21 mouse cellular contexts compared by ENCODE assay signal in genomic region chr5:45564054-45564453, GRCm38 (mm10). TPM values are rescaled to one million over a fixed set of nuclear protein-coding genes. Genes with fewer than 3 reads are reported as not detected.
DNase-seq lines count a peak whose midpoint lies in the region; ATAC-seq and TF ChIP-seq lines count a peak whose summit lies in the region.
"Had no signal": no experiment of that assay in that cellular context is flagged by ENCODE, and none has a peak within 500 bp of the region (broad histone marks: within the 10 kb centered on the region; RNA-seq: fewer than 3 reads in every experiment).

No protein-coding gene starts in this region.

- no peak for TF ChIP-seq EP300 in stomach, postnatal 0 days (optimal IDR thresholded peaks at IDR 0.05)

- no peaks in the 10 kb centered on the region for H3K4me1 ChIP-seq in kidney, embryonic 14.5 days (ENCODE audit: control insufficient read depth, insufficient read depth, low read length)
- no peaks in the 10 kb centered on the region for H3K4me1 ChIP-seq in stomach, embryonic 14.5 days (ENCODE audit: control insufficient read depth, insufficient read depth, low read length)
- H3K4me1 ChIP-seq in stomach, postnatal 0 days (replicated peaks; ENCODE audit: control insufficient read depth, insufficient read depth), result no peaks in the 10 kb centered on the region
- no peaks in the 10 kb centered on the region for H3K4me1 ChIP-seq in kidney, embryonic 16.5 days (ENCODE audit: insufficient read depth, low read length)
- H3K4me1 ChIP-seq in stomach, embryonic 16.5 days (ENCODE audit: control insufficient read depth, insufficient read depth, low read length), result no peaks in the 10 kb centered on the region
- H3K4me1 ChIP-seq: embryonic facial prominence, embryonic 10.5 days; forebrain, embryonic 15.5 days; heart, embryonic 15.5 days; hindbrain, embryonic 10.5 days; midbrain, embryonic 12.5 days had no signal

- no peak overlapping the region for H3K27ac ChIP-seq in kidney, embryonic 14.5 days (ENCODE audit: low read depth, low read length)
- no peak overlapping the region for H3K27ac ChIP-seq in stomach, embryonic 14.5 days (ENCODE audit: low read length)
- H3K27ac ChIP-seq in stomach, postnatal 0 days (replicated peaks), result no peak overlapping the region
- peak overlapping the region; percentile 17; the same call in 1 of the 2 replicates for H3K27ac ChIP-seq in kidney, embryonic 16.5 days (ENCODE audit: low read length)
- no peak overlapping the region for H3K27ac ChIP-seq in stomach, embryonic 16.5 days (ENCODE audit: low read length)
- H3K27ac ChIP-seq: embryonic facial prominence, embryonic 10.5 days; forebrain, embryonic 15.5 days; heart, adult 2 months; heart, embryonic 15.5 days; hindbrain, embryonic 10.5 days; midbrain, embryonic 12.5 days had no signal

- TF ChIP-seq CTCF in stomach, postnatal 0 days (IDR thresholded peaks at IDR 0.05; ENCODE audit: low read depth), result no peak

- H3K9ac ChIP-seq in kidney, embryonic 14.5 days (ENCODE audit: low read depth, low read length), result no peak overlapping the region
- H3K9ac ChIP-seq in stomach, embryonic 14.5 days (replicated peaks; ENCODE audit: low read depth, low read length), result no peak overlapping the region
- no peak overlapping the region for H3K9ac ChIP-seq in stomach, postnatal 0 days (ENCODE audit: low read length)
- no peak overlapping the region for H3K9ac ChIP-seq in kidney, embryonic 16.5 days (replicated peaks; ENCODE audit: low read length)
- no peak overlapping the region for H3K9ac ChIP-seq in stomach, embryonic 16.5 days (ENCODE audit: low read length)
- H3K9ac ChIP-seq: forebrain, embryonic 15.5 days; heart, embryonic 15.5 days; midbrain, embryonic 12.5 days had no signal

- DNase-seq in kidney, adult 11 months, result peak; percentile 21
- DNase-seq in stomach, postnatal 0 days (ENCODE audit: low spot score), result no peak
- DNase-seq: cerebellum, adult 18-20 months; cerebellum, postnatal 36 days; gastrocnemius, postnatal 10 days; heart, adult 2 months; lung, adult 18-20 months; thymus, adult 18-20 months had no signal

- no peak overlapping the region for H3K4me2 ChIP-seq in kidney, embryonic 14.5 days (replicated peaks; ENCODE audit: low read depth, low read length)
- H3K4me2 ChIP-seq in stomach, embryonic 14.5 days (replicated peaks; ENCODE audit: low read depth, low read length), result no peak overlapping the region
- H3K4me2 ChIP-seq in stomach, postnatal 0 days (replicated peaks; ENCODE audit: low read depth), result no peak overlapping the region
- no peak overlapping the region for H3K4me2 ChIP-seq in kidney, embryonic 16.5 days (replicated peaks; ENCODE audit: low read depth, low read length)
- H3K4me2 ChIP-seq in stomach, embryonic 16.5 days (ENCODE audit: low read depth, low read length), result no peak overlapping the region
- H3K4me2 ChIP-seq: forebrain, embryonic 15.5 days; heart, embryonic 15.5 days; midbrain, embryonic 12.5 days had no signal

- H3K9me3 ChIP-seq in kidney, embryonic 14.5 days (ENCODE audit: control insufficient read depth, low read length), result no peaks in the 10 kb centered on the region
- no peaks in the 10 kb centered on the region for H3K9me3 ChIP-seq in stomach, embryonic 14.5 days (ENCODE audit: control insufficient read depth, low read depth, low read length)
- no peaks in the 10 kb centered on the region for H3K9me3 ChIP-seq in stomach, postnatal 0 days (ENCODE audit: control insufficient read depth, low read length)
- no peaks in the 10 kb centered on the region for H3K9me3 ChIP-seq in kidney, embryonic 16.5 days (ENCODE audit: low read length)
- H3K9me3 ChIP-seq in stomach, embryonic 16.5 days (replicated peaks; ENCODE audit: control insufficient read depth, low read length), result no peaks in the 10 kb centered on the region
- H3K9me3 ChIP-seq: embryonic facial prominence, embryonic 10.5 days; forebrain, embryonic 15.5 days; heart, embryonic 15.5 days; hindbrain, embryonic 10.5 days; midbrain, embryonic 12.5 days had no signal

- 45% methylated on average over 6 of the region's 6 CpGs for WGBS in kidney, embryonic 14.5 days
- WGBS in stomach, embryonic 14.5 days, result 36% methylated on average over 6 of the region's 6 CpGs
- WGBS in stomach, postnatal 0 days, result 33% methylated on average over 6 of the region's 6 CpGs
- WGBS in kidney, embryonic 16.5 days, result 40% methylated on average over 6 of the region's 6 CpGs
- 29% methylated on average over 6 of the region's 6 CpGs for WGBS in stomach, embryonic 16.5 days

- H3K4me3 ChIP-seq in kidney, embryonic 14.5 days (ENCODE audit: low read length), result no peak overlapping the region
- H3K4me3 ChIP-seq in stomach, embryonic 14.5 days (ENCODE audit: low read depth, low read length), result no peak overlapping the region
- no peak overlapping the region for H3K4me3 ChIP-seq in stomach, postnatal 0 days (ENCODE audit: low read depth, low read length)
- H3K4me3 ChIP-seq in kidney, embryonic 16.5 days (ENCODE audit: low read length), result no peak overlapping the region
- H3K4me3 ChIP-seq in stomach, embryonic 16.5 days (replicated peaks; ENCODE audit: low read length), result no peak overlapping the region
- H3K4me3 ChIP-seq: embryonic facial prominence, embryonic 10.5 days; forebrain, embryonic 15.5 days; heart, adult 2 months; heart, embryonic 15.5 days; hindbrain, embryonic 10.5 days; midbrain, embryonic 12.5 days had no signal

- H3K27me3 ChIP-seq in kidney, embryonic 14.5 days (ENCODE audit: control insufficient read depth, insufficient read depth, low read length), result no peaks in the 10 kb centered on the region
- H3K27me3 ChIP-seq in stomach, embryonic 14.5 days (ENCODE audit: control insufficient read depth, insufficient read depth, low read length), result no peaks in the 10 kb centered on the region
- H3K27me3 ChIP-seq in stomach, postnatal 0 days (ENCODE audit: control insufficient read depth, insufficient read depth, low read length), result no peaks in the 10 kb centered on the region
- no peaks in the 10 kb centered on the region for H3K27me3 ChIP-seq in kidney, embryonic 16.5 days (ENCODE audit: insufficient read depth, low read length)
- no peaks in the 10 kb centered on the region for H3K27me3 ChIP-seq in stomach, embryonic 16.5 days (ENCODE audit: control insufficient read depth, insufficient read depth, low read length)
- H3K27me3 ChIP-seq: forebrain, embryonic 15.5 days; heart, embryonic 15.5 days; midbrain, embryonic 12.5 days had no signal

- no peaks in the 10 kb centered on the region for H3K36me3 ChIP-seq in kidney, embryonic 14.5 days (ENCODE audit: control insufficient read depth, insufficient read depth, low read length)
- no peaks in the 10 kb centered on the region for H3K36me3 ChIP-seq in stomach, embryonic 14.5 days (ENCODE audit: control insufficient read depth, insufficient read depth, low read length)
- H3K36me3 ChIP-seq in stomach, postnatal 0 days (ENCODE audit: control insufficient read depth, insufficient read depth, low read length), result no peaks in the 10 kb centered on the region
- H3K36me3 ChIP-seq in kidney, embryonic 16.5 days (ENCODE audit: insufficient read depth, low read length), result no peaks in the 10 kb centered on the region
- H3K36me3 ChIP-seq in stomach, embryonic 16.5 days (ENCODE audit: control insufficient read depth, insufficient read depth, low read length), result no peaks in the 10 kb centered on the region
- H3K36me3 ChIP-seq: embryonic facial prominence, embryonic 10.5 days; forebrain, embryonic 15.5 days; heart, embryonic 15.5 days; hindbrain, embryonic 10.5 days; midbrain, embryonic 12.5 days had no signal

- ATAC-seq in kidney, embryonic 14.5 days (ENCODE audit: low FRiP score, low TSS enrichment), result no peak
- peak; percentile 53; the same call in 1 of the 2 replicates for ATAC-seq in stomach, embryonic 14.5 days (ENCODE audit: insufficient number of reproducible peaks, insufficient read depth, low FRiP score, low read depth)
- ATAC-seq in stomach, postnatal 0 days (ENCODE audit: low FRiP score, low TSS enrichment), result no peak
- ATAC-seq in kidney, embryonic 16.5 days (ENCODE audit: low FRiP score, low TSS enrichment), result peak; percentile 57
- ATAC-seq in stomach, embryonic 16.5 days (ENCODE audit: insufficient read depth, low FRiP score), result peak; percentile 69; the same call in 1 of the 2 replicates
- no peak for ATAC-seq in erythroid progenitor cell, adult 5-6 weeks (replicated peaks; ENCODE audit: low FRiP score, poor library complexity, severe bottlenecking)
- ATAC-seq: activated CD4-positive, CD25-positive, alpha-beta regulatory T cell, adult 4 months; forebrain, embryonic 15.5 days; inflammation-experienced regulatory T-cells, adult 6 months; Patski had no signal

RNA-seq across cellular contexts. Expression of gene Med28, which starts 44.0 kb away (rescaled TPM):
- polyA plus RNA-seq in kidney, embryonic 14.5 days (2014; fragmentation: Nextera tagmentation; extraction: Ambion mirVana), result 265 and 309 TPM in 2 replicates
- 218 and 247 TPM in 2 replicates for polyA plus RNA-seq in stomach, embryonic 14.5 days (2014; fragmentation: Nextera tagmentation; extraction: Ambion mirVana)
- 160 and 169 TPM in 2 replicates for polyA plus RNA-seq in stomach, postnatal 0 days (2015; fragmentation: Nextera tagmentation; extraction: Ambion mirVana)
- polyA plus RNA-seq in kidney, embryonic 16.5 days (2015; fragmentation: Nextera tagmentation; extraction: Ambion mirVana), result 292 and 293 TPM in 2 replicates
- polyA plus RNA-seq in stomach, embryonic 16.5 days (2015; fragmentation: Nextera tagmentation; extraction: Ambion mirVana), result 186 and 194 TPM in 2 replicates
- total RNA-seq in erythroid progenitor cell, adult 5-6 weeks (2015; ENCODE audit: low replicate concordance), result 38.6 and 68.8 TPM in 2 replicates
- total RNA-seq in erythroid progenitor cell, adult 5-6 weeks (2017; ENCODE audit: low replicate concordance), result 3.4 and 18.1 TPM in 2 replicates

Comparison
In these comparisons a context has a peak if more than half of its experiments do, and no peak if none do; other contexts are left out.
1. ATAC-seq: peak in stomach, embryonic 14.5 days (single experiment), kidney, embryonic 16.5 days (single experiment) and stomach, embryonic 16.5 days (single experiment); none in kidney, embryonic 14.5 days (single experiment), stomach, postnatal 0 days (single experiment) and erythroid progenitor cell, adult 5-6 weeks (single experiment).